Comparison of ENCODE assay signal across 8 mouse cellular contexts in genomic region chr6:86471317-86471716, GRCm38 (mm10). TPM values are rescaled to one million over a fixed set of nuclear protein-coding genes. Genes with fewer than 3 reads are reported as not detected.
A peak's percentile ranks its signal among the peaks of the same experiment; 100 is the strongest.
DNase-seq lines count a peak whose midpoint lies in the region; ATAC-seq and TF ChIP-seq lines count a peak whose summit lies in the region.

No protein-coding gene starts in this region.

- no peak for ATAC-seq in hindbrain, embryonic 14.5 days (ENCODE audit: low FRiP score)
- 0 out of 2 replicates have a peak, but pooled peaks have one; percentile 0 for ATAC-seq in midbrain, embryonic 13.5 days
- no peak for ATAC-seq in inflammation-experienced regulatory T-cells, adult 6 months

- TF ChIP-seq CTCF in kidney, adult 2 months (conservative IDR thresholded peaks at IDR 0.05; ENCODE audit: insufficient read depth, insufficient read length, low read depth, low read length) = no peak
- no peak for TF ChIP-seq CTCF in cortical plate, adult 2 months (IDR thresholded peaks at IDR 0.05; ENCODE audit: extremely low read depth, insufficient read depth, low read length)

- H3K36me3 ChIP-seq in kidney, adult 2 months (ENCODE audit: control insufficient read depth, insufficient read depth, low read length) = no peaks in the 10 kb centered on the region
- H3K36me3 ChIP-seq in hindbrain, embryonic 14.5 days (replicated peaks; ENCODE audit: control insufficient read depth, insufficient read depth) = peaks cover 40% of the 10 kb centered on the region
- peaks cover 26% of the 10 kb centered on the region for H3K36me3 ChIP-seq in midbrain, embryonic 13.5 days

- peak overlapping the region; percentile 76 for H3K4me2 ChIP-seq in hindbrain, embryonic 14.5 days (replicated peaks)
- H3K4me2 ChIP-seq in midbrain, embryonic 13.5 days (replicated peaks) = peak overlapping the region; percentile 61

- H3K4me3 ChIP-seq in kidney, adult 2 months (ENCODE audit: insufficient read depth, low read depth, low read length) = 0 out of 2 replicates have a peak overlapping the region, but pooled peaks have one; percentile 61
- peak overlapping the region; percentile 36; the same call in 1 of the 2 replicates for H3K4me3 ChIP-seq in cortical plate, adult 2 months (ENCODE audit: insufficient read depth, low read length)
- H3K4me3 ChIP-seq in hindbrain, embryonic 14.5 days (replicated peaks; ENCODE audit: low read length) = peak overlapping the region; percentile 29; the same call in 1 of the 2 replicates
- peak overlapping the region; percentile 34 for H3K4me3 ChIP-seq in midbrain, embryonic 13.5 days (replicated peaks)

- 72% methylated on average over 3 of the region's 3 CpGs for WGBS in kidney, adult 2 months
- WGBS in hindbrain, embryonic 14.5 days = 86% methylated on average over 3 of the region's 3 CpGs
- 86% methylated on average over 3 of the region's 3 CpGs for WGBS in midbrain, embryonic 13.5 days

- peak overlapping the region; percentile 64 for H3K9ac ChIP-seq in hindbrain, embryonic 14.5 days
- peak overlapping the region; percentile 63 for H3K9ac ChIP-seq in midbrain, embryonic 13.5 days (replicated peaks)

- H3K27ac ChIP-seq in kidney, adult 2 months (ENCODE audit: insufficient read depth, low read depth, low read length) = peak overlapping the region; percentile 89
- H3K27ac ChIP-seq in cortical plate, adult 2 months (ENCODE audit: insufficient read depth, low read length) = peak overlapping the region; percentile 53; the same call in 1 of the 2 replicates
- H3K27ac ChIP-seq in hindbrain, embryonic 14.5 days = peak overlapping the region; percentile 96
- no peak overlapping the region; the same call in 1 of the 2 replicates for H3K27ac ChIP-seq in midbrain, embryonic 13.5 days

- peaks cover 26% of the 10 kb centered on the region; the same call in 1 of the 2 replicates for H3K4me1 ChIP-seq in kidney, adult 2 months (ENCODE audit: control insufficient read depth, insufficient read depth, low read length)
- peaks cover 1% of the 10 kb centered on the region; the same call in 1 of the 2 replicates for H3K4me1 ChIP-seq in cortical plate, adult 2 months (ENCODE audit: control insufficient read depth, insufficient read depth, low read length)
- peaks cover 17% of the 10 kb centered on the region for H3K4me1 ChIP-seq in hindbrain, embryonic 14.5 days (replicated peaks; ENCODE audit: control insufficient read depth, insufficient read depth, low read length)
- H3K4me1 ChIP-seq in midbrain, embryonic 13.5 days (replicated peaks) = peaks cover 22% of the 10 kb centered on the region

- H3K9me3 ChIP-seq in hindbrain, embryonic 14.5 days (ENCODE audit: control insufficient read depth, low read length) = no peaks in the 10 kb centered on the region
- H3K9me3 ChIP-seq in midbrain, embryonic 13.5 days = no peaks in the 10 kb centered on the region

- H3K27me3 ChIP-seq in kidney, adult 2 months (replicated peaks; ENCODE audit: control insufficient read depth, insufficient read depth, low read length) = no peaks in the 10 kb centered on the region
- H3K27me3 ChIP-seq in hindbrain, embryonic 14.5 days (ENCODE audit: control insufficient read depth, insufficient read depth, low read length) = no peaks in the 10 kb centered on the region
- H3K27me3 ChIP-seq in midbrain, embryonic 13.5 days = no peaks in the 10 kb centered on the region

- DNase-seq in kidney, adult 2 months = no peak
- DNase-seq in kidney, adult 18-20 months = no peak
- no peak for DNase-seq in hindbrain, embryonic 14.5 days (ENCODE audit: low spot score)
- no peak for DNase-seq in right cerebral cortex, postnatal 36 days (ENCODE audit: low spot score in 2 of 2)
- no peak for DNase-seq in left cerebral cortex, postnatal 14 days (ENCODE audit: low spot score in 2 of 2)

- TF ChIP-seq POLR2A in kidney, adult 2 months (IDR thresholded peaks at IDR 0.05; ENCODE audit: low read depth, low read length) = no peak
- TF ChIP-seq POLR2A in cortical plate, adult 2 months (IDR thresholded peaks at IDR 0.05; ENCODE audit: extremely low read depth, insufficient read depth, low read length) = no peak

- intact Hi-C loops in left cerebral cortex, postnatal 14 days (cut with DNase I) = loop anchor here (5.0 kb wide), 1 partner anchor 196 kb away; the partner anchor contains the start of gene Mxd1

RNA-seq across cellular contexts. Expression of gene C87436, which starts 33.1 kb away (rescaled TPM):
- polyA plus RNA-seq in kidney, adult 2 months (2012; rRNA removed) = 15.1 and 15.3 TPM in 2 replicates
- 21.6 and 21.8 TPM in 2 replicates for polyA plus RNA-seq in cortical plate, adult 2 months (2012; rRNA removed)
- polyA plus RNA-seq in hindbrain, embryonic 14.5 days (2014; fragmentation: Nextera tagmentation; extraction: Ambion mirVana) = 19.2 and 21.6 TPM in 2 replicates
- 27.7 and 28.8 TPM in 2 replicates for polyA plus RNA-seq in midbrain, embryonic 13.5 days (2015; fragmentation: Nextera tagmentation; extraction: Ambion mirVana)
- total RNA-seq in left cerebral cortex, postnatal 14 days (2021) = 10 to 100 TPM; 13.7 to 14.3 TPM
- 10 to 100 TPM; 20.2 to 39.5 (median 34.5) TPM for polyA plus RNA-seq in inflammation-experienced regulatory T-cells, adult 6 months (2017; shearing (Covaris generic))

RNA-seq across cellular contexts. Expression of gene Gm44790, which starts 44.9 kb away (rescaled TPM):
- polyA plus RNA-seq in kidney, adult 2 months (2012; rRNA removed) = 2.9 and 6.7 TPM in 2 replicates
- polyA plus RNA-seq in cortical plate, adult 2 months (2012; rRNA removed) = 1.0 and 1.5 TPM in 2 replicates
- not detected in 2 replicates for polyA plus RNA-seq in hindbrain, embryonic 14.5 days (2014; fragmentation: Nextera tagmentation; extraction: Ambion mirVana)
- not detected in 2 replicates for polyA plus RNA-seq in midbrain, embryonic 13.5 days (2015; fragmentation: Nextera tagmentation; extraction: Ambion mirVana)
- total RNA-seq in left cerebral cortex, postnatal 14 days (2021) = under 1 TPM in 1 of 2 experiments, not detected in 1; 0.49 TPM
- polyA plus RNA-seq in inflammation-experienced regulatory T-cells, adult 6 months (2017; shearing (Covaris generic)) = not detected

RNA-seq across cellular contexts. Expression of gene Pcbp1, which starts 54.8 kb away (rescaled TPM):
- 165 and 166 TPM in 2 replicates for polyA plus RNA-seq in kidney, adult 2 months (2012; rRNA removed)
- 158 and 165 TPM in 2 replicates for polyA plus RNA-seq in cortical plate, adult 2 months (2012; rRNA removed)
- 313 and 316 TPM in 2 replicates for polyA plus RNA-seq in hindbrain, embryonic 14.5 days (2014; fragmentation: Nextera tagmentation; extraction: Ambion mirVana)
- 246 and 342 TPM in 2 replicates for polyA plus RNA-seq in midbrain, embryonic 13.5 days (2015; fragmentation: Nextera tagmentation; extraction: Ambion mirVana)
- 100 to 1,000 TPM; 182 to 190 TPM for total RNA-seq in left cerebral cortex, postnatal 14 days (2021)
- polyA plus RNA-seq in inflammation-experienced regulatory T-cells, adult 6 months (2017; shearing (Covaris generic)) = 10 to 100 TPM; 26.3 to 32.5 (median 29.3) TPM
